Mouse (Mus musculus) embryonic facial prominence, embryonic 14.5 days (tissue): ENCODE results near the gene Sorbs1. TPM values are rescaled to one million over a fixed set of nuclear protein-coding genes. Genes with fewer than 3 reads are reported as not detected.
A peak's percentile ranks its signal among the peaks of the same experiment; 100 is the strongest.

Source experiments
- ATAC-seq: fragments of 200-750 bp; cut with Nextera tagmentation; 2 replicates; pipeline ENCODE4 v1.8.0; 2017; ENCODE audit warnings: low read depth, moderate number of reproducible peaks, moderate TSS enrichment
- DNase-seq: peaks from one replicate; pipeline ENCODE4 v3.0.0-alpha.2; 2015; ENCODE audit warnings: low spot score
- H3K27ac ChIP-seq: fragments of 300-500 bp; sonication (generic); replicated peaks from 2 replicates; pipeline ENCODE4 v1.5.1; 2014; ENCODE audit warnings: low read depth, mild to moderate bottlenecking, low read length, moderate library complexity
- H3K27me3 ChIP-seq: fragments of 300-500 bp; sonication (generic); replicated peaks from 2 replicates; pipeline ENCODE4 v1.6.1; 2014; ENCODE audit warnings: low read length; ENCODE audit not compliant: control insufficient read depth, insufficient read depth
- H3K36me3 ChIP-seq: fragments of 300-500 bp; sonication (generic); 2 replicates; pipeline ENCODE4 v1.6.1; 2014; ENCODE audit warnings: low read length, mixed read lengths; ENCODE audit not compliant: control insufficient read depth, insufficient read depth
- H3K4me1 ChIP-seq: fragments of 300-500 bp; sonication (generic); 2 replicates; pipeline ENCODE4 v1.6.1; 2014; ENCODE audit warnings: antibody characterized with exemption, low read length; ENCODE audit not compliant: control insufficient read depth, insufficient read depth
- H3K4me2 ChIP-seq: fragments of 300-500 bp; sonication (generic); 2 replicates; pipeline ENCODE4 v1.6.1; 2014; ENCODE audit warnings: low read depth, mild to moderate bottlenecking, low read length, moderate library complexity, mixed read lengths
- H3K4me3 ChIP-seq: fragments of 300-500 bp; sonication (generic); 2 replicates; pipeline ENCODE4 v1.5.1; 2014; ENCODE audit warnings: low read depth, mild to moderate bottlenecking, low read length
- H3K9ac ChIP-seq: fragments of 300-500 bp; sonication (generic); 2 replicates; pipeline ENCODE4 v1.6.1; 2014; ENCODE audit warnings: low read depth, mild to moderate bottlenecking, low read length, moderate library complexity, mixed read lengths
- H3K9me3 ChIP-seq: fragments of 300-500 bp; sonication (generic); 2 replicates; pipeline ENCODE4 v1.6.1; 2016; ENCODE audit warnings: low read length; ENCODE audit not compliant: control insufficient read depth
- WGBS: fragments of 180-500 bp; shearing (Covaris S2); extraction: QIAGEN DNeasy Blood & Tissue Kit; methylation state at CpG from one replicate; pipeline ENCODE4 v1.1.7; 2014; 5-methylcytosine and 5-hydroxymethylcytosine counted together
- polyA plus RNA-seq: library from polyadenylated mRNA; unstranded; fragments of >200 nt; fragmentation: Nextera tagmentation; extraction: Ambion mirVana; gene quantifications from 2 replicates; pipeline ENCODE4 v1.2.1, GENCODE M21; 2014

The Sorbs1 gene
- polyA plus RNA-seq, 1 experiment from 2014 or later: 54.1 TPM

GRCm38 (mm10) chr19:40255561-40255960, 258.0 kb downstream of the Sorbs1 start:
- Histone ChIP-seq H3K9ac (no peak overlapping the region), H3K36me3 (no peaks in the 10 kb centered on the region), H3K9me3 (no peaks in the 10 kb centered on the region), H3K4me3 (no peak overlapping the region), H3K4me2 (no peak overlapping the region), H3K4me1 (peaks cover 15% of the 10 kb centered on the region), H3K27ac (0 out of 2 replicates have a peak overlapping the region, but pooled peaks have one; percentile 30), H3K27me3 (no peaks in the 10 kb centered on the region)
- 44% methylated on average over 1 of the region's 1 CpGs for WGBS
- DNase-seq (no peak), ATAC-seq (no peak)

GRCm38 (mm10) chr19:40254741-40255140, 258.8 kb downstream of the Sorbs1 start:
- peaks cover 8% of the 10 kb centered on the region for H3K4me1 ChIP-seq
- no peaks in the 10 kb centered on the region for H3K27me3 ChIP-seq
- no peak overlapping the region for H3K27ac ChIP-seq
- H3K9me3 ChIP-seq: no peaks in the 10 kb centered on the region
- no peak overlapping the region for H3K4me3 ChIP-seq
- no peak for DNase-seq
- WGBS: 76% methylated on average over 3 of the region's 3 CpGs
- H3K9ac ChIP-seq: no peak overlapping the region
- no peaks in the 10 kb centered on the region for H3K36me3 ChIP-seq
- ATAC-seq: no peak
- H3K4me2 ChIP-seq: no peak overlapping the region

GRCm38 (mm10) chr19:40253768-40254167, 259.8 kb downstream of the Sorbs1 start:
- H3K4me1 ChIP-seq: peaks cover 8% of the 10 kb centered on the region
- H3K27me3 ChIP-seq: no peaks in the 10 kb centered on the region
- no peaks in the 10 kb centered on the region for H3K36me3 ChIP-seq
- ATAC-seq: no peak
- H3K9me3 ChIP-seq: no peaks in the 10 kb centered on the region
- WGBS: 34% methylated on average over 13 of the region's 13 CpGs
- H3K27ac ChIP-seq: no peak overlapping the region
- no peak for DNase-seq
- no peak overlapping the region for H3K9ac ChIP-seq
- H3K4me2 ChIP-seq: peak overlapping the region; percentile 2; the same call in 1 of the 2 replicates
- no peak overlapping the region for H3K4me3 ChIP-seq

GRCm38 (mm10) chr19:40251115-40251514, 262.5 kb downstream of the Sorbs1 start:
- DNase-seq (no peak), ATAC-seq (no peak)
- no peak overlapping the region for H3K4me2 ChIP-seq
- no peak overlapping the region for H3K9ac ChIP-seq
- no peaks in the 10 kb centered on the region for H3K9me3 ChIP-seq
- H3K27me3 ChIP-seq: no peaks in the 10 kb centered on the region
- no peak overlapping the region for H3K4me3 ChIP-seq
- H3K36me3 ChIP-seq: no peaks in the 10 kb centered on the region
- H3K4me1 ChIP-seq: peaks cover 3% of the 10 kb centered on the region; the same call in 1 of the 2 replicates
- H3K27ac ChIP-seq: no peak overlapping the region
- WGBS: 78% methylated on average over 4 of the region's 4 CpGs

- 81% methylated on average over 11 of the region's 11 CpGs for WGBS
- Histone ChIP-seq H3K4me3 (no peak overlapping the region), H3K27ac (no peak overlapping the region), H3K4me2 (no peak overlapping the region), H3K36me3 (no peaks in the 10 kb centered on the region), H3K27me3 (no peaks in the 10 kb centered on the region), H3K9me3 (no peaks in the 10 kb centered on the region), H3K4me1 (no peaks in the 10 kb centered on the region), H3K9ac (no peak overlapping the region)
- ATAC-seq (no peak), DNase-seq (no peak)
Measured at GRCm38 (mm10) chr19:40249352-40249751, 264.2 kb downstream of the Sorbs1 start.

- H3K4me3 ChIP-seq: no peak overlapping the region
- H3K4me1 ChIP-seq: no peaks in the 10 kb centered on the region
- no peak overlapping the region for H3K4me2 ChIP-seq
- no peak overlapping the region for H3K27ac ChIP-seq
- no peaks in the 10 kb centered on the region for H3K27me3 ChIP-seq
- H3K36me3 ChIP-seq: no peaks in the 10 kb centered on the region
- ATAC-seq (no peak), DNase-seq (no peak)
- H3K9ac ChIP-seq: no peak overlapping the region
- no peaks in the 10 kb centered on the region for H3K9me3 ChIP-seq
- 95% methylated on average over 5 of the region's 5 CpGs for WGBS
Measured at GRCm38 (mm10) chr19:40248476-40248875, 265.1 kb downstream of the Sorbs1 start.

- H3K27ac ChIP-seq: no peak overlapping the region
- no peaks in the 10 kb centered on the region for H3K9me3 ChIP-seq
- no peaks in the 10 kb centered on the region for H3K36me3 ChIP-seq
- no peak overlapping the region for H3K4me2 ChIP-seq
- H3K4me3 ChIP-seq: no peak overlapping the region
- ATAC-seq (peak; percentile 62; the same call in 1 of the 2 replicates), DNase-seq (peak; percentile 63)
- no peaks in the 10 kb centered on the region for H3K27me3 ChIP-seq
- no peaks in the 10 kb centered on the region for H3K4me1 ChIP-seq
- H3K9ac ChIP-seq: no peak overlapping the region
- WGBS: 59% methylated on average over 5 of the region's 5 CpGs
Measured at GRCm38 (mm10) chr19:40247268-40247666, 266.3 kb downstream of the Sorbs1 start.

GRCm38 (mm10) chr19:40246646-40247267, 266.8 kb downstream of the Sorbs1 start:
- DNase-seq (no peak), ATAC-seq (no peak)
- Histone ChIP-seq H3K4me1 (no peaks in the 10 kb centered on the region), H3K36me3 (no peaks in the 10 kb centered on the region), H3K4me2 (no peak overlapping the region), H3K4me3 (no peak overlapping the region), H3K27ac (no peak overlapping the region), H3K9ac (no peak overlapping the region), H3K27me3 (no peaks in the 10 kb centered on the region), H3K9me3 (no peaks in the 10 kb centered on the region)
- WGBS: 83% methylated on average over 7 of the region's 7 CpGs
